Mouse (Mus musculus) small intestine, adult 2 months (tissue): ENCODE measurements around the gene Ccnh.

Experiments
- CTCF ChIP-seq: fragments of 200-500 bp; IDR thresholded peaks from 2 replicates; pipeline ENCODE4 v1.5.1; 2012; ENCODE audit warnings: low read depth, mild to moderate bottlenecking, control low read depth, inconsistent platforms, low read length, moderate library complexity, mixed read lengths; ENCODE audit not compliant: insufficient replicate concordance, insufficient read length; ENCODE audit errors: extremely low read depth
- POLR2A ChIP-seq: fragments of 200-500 bp; IDR thresholded peaks from 2 replicates; pipeline ENCODE4 v1.6.1; 2012; ENCODE audit warnings: low read depth, mild to moderate bottlenecking, control low read depth, inconsistent platforms, low read length, moderate library complexity

GRCm38 (mm10) chr13:85210353-85210752 lies 21.1 kb downstream of the Ccnh start:
- no peak for TF ChIP-seq POLR2A
- no peak for TF ChIP-seq CTCF
